Mouse (Mus musculus) lung, embryonic 15.5 days (tissue): ENCODE results near the gene Vmn1r88. TPM values are rescaled to one million over a fixed set of nuclear protein-coding genes. Genes with fewer than 3 reads are reported as not detected.
"Not testable (repeated sequence)": the region's sequence is repeated elsewhere in the genome, so short reads cannot be mapped to it uniquely, and the experiment has no call there.

Experiments
- ATAC-seq: fragments of 200-750 bp; cut with Nextera tagmentation; 2 replicates; pipeline ENCODE4 v1.8.0; 2017; ENCODE audit warnings: moderate number of reproducible peaks, borderline replicate concordance; ENCODE audit not compliant: low FRiP score, low TSS enrichment; ENCODE audit errors: extremely low read depth
- H3K27ac ChIP-seq: fragments of 300-500 bp; sonication (generic); 2 replicates; pipeline ENCODE4 v1.5.1; 2015; ENCODE audit warnings: moderate library complexity, mild to moderate bottlenecking, inconsistent platforms
- H3K27me3 ChIP-seq: fragments of 300-500 bp; sonication (generic); 2 replicates; pipeline ENCODE4 v1.6.1; 2015; ENCODE audit warnings: inconsistent platforms
- H3K36me3 ChIP-seq: fragments of 300-500 bp; sonication (generic); 2 replicates; pipeline ENCODE4 v1.6.1; 2015; ENCODE audit warnings: inconsistent platforms
- H3K4me1 ChIP-seq: fragments of 300-500 bp; sonication (generic); 2 replicates; pipeline ENCODE4 v1.6.1; 2015; ENCODE audit warnings: inconsistent platforms
- H3K4me2 ChIP-seq: fragments of 300-500 bp; sonication (generic); 2 replicates; pipeline ENCODE4 v1.6.1; 2015; ENCODE audit warnings: inconsistent platforms, mild to moderate bottlenecking, moderate library complexity
- H3K4me3 ChIP-seq: fragments of 300-500 bp; sonication (generic); 2 replicates; pipeline ENCODE4 v1.5.1; 2015; ENCODE audit warnings: mild to moderate bottlenecking, inconsistent platforms
- H3K9ac ChIP-seq: fragments of 300-500 bp; sonication (generic); 2 replicates; pipeline ENCODE4 v1.6.1; 2015; ENCODE audit warnings: inconsistent platforms
- H3K9me3 ChIP-seq: fragments of 300-500 bp; sonication (generic); 2 replicates; pipeline ENCODE4 v1.6.1; 2016; ENCODE audit warnings: inconsistent platforms
- WGBS: fragments of 180-500 bp; shearing (Covaris S2); methylation state at CpG from one replicate; pipeline ENCODE4 v1.1.7; 2015; 5-methylcytosine and 5-hydroxymethylcytosine counted together
- polyA plus RNA-seq: library from polyadenylated mRNA; unstranded; fragments of >200 nt; fragmentation: Nextera tagmentation; extraction: Ambion mirVana; gene quantifications from 2 replicates; pipeline ENCODE4 v1.2.1, GENCODE M21; 2015

The Vmn1r88 gene
- polyA plus RNA-seq, result not detected in 2 replicates

GRCm38 (mm10) chr7:13159268-13159667 is at the start of gene Vmn1r88:
Vmn1r88 (plus strand) TSS chr7:13159568.
- Histone ChIP-seq H3K9ac (no peak within 1 kb of the TSS), H3K27me3 (no peaks in the 10 kb centered on the region), H3K4me1 (no peaks in the 10 kb centered on the region), H3K36me3 (no peaks in the 10 kb centered on the region), H3K4me3 (no peak within 1 kb of the TSS), H3K27ac (no peak within 1 kb of the TSS), H3K9me3 (no peaks in the 10 kb centered on the region), H3K4me2 (no peak within 1 kb of the TSS)
- ATAC-seq, result no peak

- Histone ChIP-seq H3K9me3 (no peaks in the 10 kb centered on the region), H3K4me1 (no peaks in the 10 kb centered on the region)
- no peak for ATAC-seq
These were observed 39.6 kb upstream of the Vmn1r88 start, which contains the start of gene Vmn1r86 for GRCm38 (mm10) chr7:13119817-13120216. Vmn1r86 (minus strand) TSS chr7:13119917.

GRCm38 (mm10) chr7:13123554-13124153 is 35.7 kb upstream of the Vmn1r88 start:
- H3K27me3 ChIP-seq, H3K9me3 ChIP-seq, H3K9ac ChIP-seq, H3K36me3 ChIP-seq, H3K4me1 ChIP-seq, H3K27ac ChIP-seq, H3K4me3 ChIP-seq: not testable (repeated sequence)
- WGBS, result under 1% methylated on average over 19 of the region's 34 CpGs
- H3K4me2 ChIP-seq, result peak overlapping the region; percentile 46
- peak; percentile 86 for ATAC-seq

More at GRCm38 (mm10) chr7:13119817-13120216, 39.6 kb upstream of the Vmn1r88 start, which contains the start of gene Vmn1r86:
- Histone ChIP-seq H3K27ac (no peak within 1 kb of the TSS), H3K4me2 (no peak within 1 kb of the TSS), H3K27me3 (no peaks in the 10 kb centered on the region), H3K9ac (no peak within 1 kb of the TSS), H3K4me3 (no peak within 1 kb of the TSS), H3K36me3 (no peaks in the 10 kb centered on the region)

GRCm38 (mm10) chr7:13131856-13132255 is 27.5 kb upstream of the Vmn1r88 start:
- H3K27ac ChIP-seq, result no peak overlapping the region
- H3K36me3 ChIP-seq, result no peaks in the 10 kb centered on the region
- H3K9ac ChIP-seq, result no peak overlapping the region
- H3K4me3 ChIP-seq, result no peak overlapping the region
- 86% methylated on average over 2 of the region's 2 CpGs for WGBS
- no peak overlapping the region for H3K4me2 ChIP-seq
- ATAC-seq, result no peak
- no peaks in the 10 kb centered on the region for H3K9me3 ChIP-seq
- no peaks in the 10 kb centered on the region for H3K27me3 ChIP-seq
- H3K4me1 ChIP-seq, result no peaks in the 10 kb centered on the region

GRCm38 (mm10) chr7:13137340-13137739 is 22.0 kb upstream of the Vmn1r88 start:
- Histone ChIP-seq H3K9ac (no peak overlapping the region), H3K4me1 (no peaks in the 10 kb centered on the region), H3K27me3 (no peaks in the 10 kb centered on the region), H3K4me3 (no peak overlapping the region), H3K4me2 (no peak overlapping the region), H3K36me3 (no peaks in the 10 kb centered on the region), H3K27ac (no peak overlapping the region), H3K9me3 (no peaks in the 10 kb centered on the region)
- no peak for ATAC-seq

- WGBS, result 79% methylated on average over 1 of the region's 1 CpGs
- H3K36me3 ChIP-seq, result no peaks in the 10 kb centered on the region
- H3K9ac ChIP-seq, result no peak within 1 kb of the TSS
- H3K27me3 ChIP-seq, result no peaks in the 10 kb centered on the region
- H3K4me1 ChIP-seq, result no peaks in the 10 kb centered on the region
- no peak within 1 kb of the TSS for H3K27ac ChIP-seq
- H3K4me2 ChIP-seq, result no peak within 1 kb of the TSS
- H3K4me3 ChIP-seq, result no peak within 1 kb of the TSS
- H3K9me3 ChIP-seq, result no peaks in the 10 kb centered on the region
- no peak for ATAC-seq
These were observed 19.3 kb upstream of the Vmn1r88 start, which contains the start of gene Vmn1r87 for GRCm38 (mm10) chr7:13140057-13140456. Vmn1r87 (minus strand) TSS chr7:13140157.

GRCm38 (mm10) chr7:13212720-13213119 is 53.4 kb downstream of the Vmn1r88 start, which contains the start of gene Vmn1r89:
Vmn1r89 (plus strand) TSS chr7:13213020.
- Histone ChIP-seq H3K4me3 (no peak within 1 kb of the TSS), H3K4me1 (no peaks in the 10 kb centered on the region), H3K27ac (no peak within 1 kb of the TSS), H3K36me3 (no peaks in the 10 kb centered on the region), H3K9me3 (no peaks in the 10 kb centered on the region), H3K27me3 (no peaks in the 10 kb centered on the region), H3K9ac (no peak within 1 kb of the TSS), H3K4me2 (no peak within 1 kb of the TSS)
- no peak for ATAC-seq

Other genes with a start within 250 kb of the Vmn1r88 start
- gene Rps5, start 237.3 kb upstream of the Vmn1r88 start, polyA plus RNA-seq, result 1,008 and 1,109 TPM in 2 replicates
- 0.98 and 1.3 TPM in 2 replicates for gene Rnf225, start 232.2 kb upstream of the Vmn1r88 start, polyA plus RNA-seq
- gene Zfp324, start 193.7 kb upstream of the Vmn1r88 start, polyA plus RNA-seq, result 10.9 and 11.0 TPM in 2 replicates
- 9.7 and 10.5 TPM in 2 replicates for gene Zfp446, start 181.7 kb upstream of the Vmn1r88 start, polyA plus RNA-seq
- 0.09 TPM in 1 of 2 replicates, not detected in the other for gene Slc27a5, start 161.4 kb upstream of the Vmn1r88 start, polyA plus RNA-seq
- gene Trim28, start 160.5 kb upstream of the Vmn1r88 start, polyA plus RNA-seq, result 294 and 302 TPM in 2 replicates
- 24.8 and 27.8 TPM in 2 replicates for gene Zbtb45, start 149.5 kb upstream of the Vmn1r88 start, polyA plus RNA-seq
- 138 and 140 TPM in 2 replicates for gene Chmp2a, start 124.8 kb upstream of the Vmn1r88 start, polyA plus RNA-seq
- 114 and 122 TPM in 2 replicates for gene Ube2m, start 121.3 kb upstream of the Vmn1r88 start, polyA plus RNA-seq
- gene Mzf1, start 104.8 kb upstream of the Vmn1r88 start, polyA plus RNA-seq, result 2.9 and 3.1 TPM in 2 replicates
- gene Vmn1r85, start 64.4 kb upstream of the Vmn1r88 start, polyA plus RNA-seq, result not detected in 2 replicates
- gene Vmn1r86, start 39.7 kb upstream of the Vmn1r88 start, polyA plus RNA-seq, result not detected in 2 replicates
- gene Vmn1r87, start 19.4 kb upstream of the Vmn1r88 start, polyA plus RNA-seq, result not detected in 2 replicates
- not detected in 2 replicates for gene Vmn1r89, start 53.5 kb downstream of the Vmn1r88 start, polyA plus RNA-seq
- gene Lig1, start 117.7 kb downstream of the Vmn1r88 start, polyA plus RNA-seq, result 101 and 113 TPM in 2 replicates
- gene Zswim9, start 119.2 kb downstream of the Vmn1r88 start, polyA plus RNA-seq, result 8.5 and 10.0 TPM in 2 replicates
- gene Pla2g4c, start 165.1 kb downstream of the Vmn1r88 start, polyA plus RNA-seq, result 1.3 and 1.4 TPM in 2 replicates
- gene Cabp5, start 238.6 kb downstream of the Vmn1r88 start, polyA plus RNA-seq, result not detected in 2 replicates